Mouse (Mus musculus) c-Kit-positive CD71-positive TER-119-positive erythroid progenitor cells, embryonic 14.5 days (primary cell): ENCODE data around the gene Gm21885.

ENCODE experiments used
- DNase-seq: peaks from one replicate; pipeline ENCODE4 v3.0.0-alpha.2; 2013; ENCODE audit warnings: low spot score

Gm21885 gene

DNA sequence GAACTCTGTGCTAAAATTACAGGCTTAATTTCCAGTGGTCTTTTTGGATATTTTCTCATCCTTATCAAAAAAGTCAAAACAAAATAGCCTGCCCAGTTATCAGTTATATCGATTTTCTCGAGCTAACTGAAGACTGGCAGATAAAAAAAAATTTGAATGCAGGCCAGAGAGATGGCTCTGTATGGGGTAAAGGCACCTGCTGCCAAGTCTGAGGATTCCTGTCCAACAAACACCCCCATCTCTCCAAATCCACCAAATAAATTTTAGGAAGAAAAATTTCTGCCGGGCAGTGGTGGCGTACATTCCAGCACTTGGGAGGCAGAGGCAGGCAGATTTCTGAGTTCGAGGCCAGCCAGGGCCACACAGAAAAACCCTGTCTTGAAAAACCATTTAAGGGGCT is 36.4 kb downstream of the Gm21885 start:
- no peak for DNase-seq

DNA sequence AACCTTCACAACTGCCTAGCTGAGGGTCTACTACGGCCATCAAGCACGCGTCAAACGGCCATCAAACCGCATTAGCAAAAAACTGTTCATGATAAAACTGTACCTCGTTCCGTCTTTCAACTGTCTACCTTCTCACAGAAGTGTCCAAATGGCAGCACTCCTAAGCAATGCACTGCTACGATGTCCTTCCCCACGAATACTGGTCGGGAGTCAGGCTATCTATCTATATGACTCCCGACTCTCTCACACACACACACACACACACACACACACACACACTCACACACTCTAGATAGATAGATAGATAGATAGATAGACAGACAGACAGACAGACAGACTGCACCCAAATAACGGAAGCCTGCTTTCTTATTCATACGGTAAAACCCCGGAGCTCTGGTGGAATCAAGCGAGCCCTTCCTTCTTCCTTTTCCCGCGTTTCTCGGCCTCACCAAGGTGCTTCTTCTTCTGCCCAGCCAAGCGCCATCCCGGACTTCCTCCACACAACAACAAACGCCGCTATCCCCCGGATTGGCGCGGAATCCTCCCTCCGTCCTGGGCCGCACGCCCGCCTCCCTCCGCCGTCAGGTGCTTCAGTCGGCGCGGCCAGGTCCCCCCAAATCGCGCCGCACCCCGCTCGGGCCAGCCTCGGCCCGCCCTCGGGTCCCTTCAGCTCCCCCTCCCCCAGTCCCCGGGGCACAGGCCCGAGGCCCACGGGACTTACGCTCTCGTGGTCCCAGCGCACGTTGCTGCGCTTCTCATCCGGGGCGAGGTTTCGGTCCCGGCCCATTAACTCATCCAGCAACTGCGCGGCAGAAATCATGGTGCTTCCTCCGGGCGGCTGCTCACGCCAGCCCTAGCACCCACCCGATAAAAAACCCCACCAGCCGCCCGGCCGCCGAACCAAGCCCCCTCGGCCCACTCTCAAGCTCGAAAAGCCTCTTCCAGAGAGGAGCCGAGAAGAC is 39.6 kb downstream of the Gm21885 start:
- peak; percentile 48 for DNase-seq

DNA sequence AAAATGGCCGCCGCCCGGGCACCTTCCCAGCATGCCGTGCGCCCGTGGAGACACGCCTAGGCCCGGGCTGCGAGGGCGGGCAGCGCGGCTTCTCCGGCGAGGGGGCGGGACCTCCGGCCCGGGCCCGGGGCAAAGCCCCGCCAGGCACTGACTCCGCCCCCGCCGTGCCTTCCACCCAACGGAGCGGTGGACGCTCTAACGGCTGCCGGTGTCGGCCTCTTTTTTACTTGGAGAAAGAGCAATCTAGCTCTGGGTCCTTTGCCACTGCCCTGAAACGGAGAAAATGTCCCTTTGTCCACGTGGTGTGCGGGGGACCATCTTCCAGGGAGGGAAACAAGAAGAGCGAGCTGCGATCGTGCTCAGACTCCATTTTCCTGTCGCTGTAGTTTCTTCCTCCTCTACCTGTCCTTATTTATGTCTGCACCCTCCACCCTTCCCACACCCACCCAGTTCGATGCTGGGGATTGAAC is 40.3 kb downstream of the Gm21885 start, which contains the start of gene Luc7l3:
Luc7l3 (minus strand) TSS at position 58 of the 470 bp plus-strand sequence.
- DNase-seq, result peak; percentile 92

DNA sequence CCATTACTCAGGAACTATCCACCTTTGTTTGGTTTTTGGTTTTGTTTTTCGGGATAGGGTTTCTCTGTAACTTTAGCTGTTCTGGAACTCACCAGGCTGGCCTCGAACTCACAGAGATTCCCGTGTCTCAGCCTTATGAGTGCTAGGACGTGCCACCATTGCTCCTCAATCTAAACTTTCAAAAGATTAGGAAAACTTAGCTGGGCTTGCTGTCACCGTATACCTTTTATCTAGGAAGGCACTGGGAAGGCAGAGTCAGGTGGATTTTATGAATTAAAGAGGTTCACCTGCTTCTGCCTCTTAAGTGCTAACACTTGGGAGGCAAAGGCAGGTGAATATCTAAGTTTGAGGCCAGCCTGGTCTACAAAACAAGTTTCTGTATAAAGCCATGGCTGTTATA is 41.0 kb downstream of the Gm21885 start:
- DNase-seq, result no peak

DNA sequence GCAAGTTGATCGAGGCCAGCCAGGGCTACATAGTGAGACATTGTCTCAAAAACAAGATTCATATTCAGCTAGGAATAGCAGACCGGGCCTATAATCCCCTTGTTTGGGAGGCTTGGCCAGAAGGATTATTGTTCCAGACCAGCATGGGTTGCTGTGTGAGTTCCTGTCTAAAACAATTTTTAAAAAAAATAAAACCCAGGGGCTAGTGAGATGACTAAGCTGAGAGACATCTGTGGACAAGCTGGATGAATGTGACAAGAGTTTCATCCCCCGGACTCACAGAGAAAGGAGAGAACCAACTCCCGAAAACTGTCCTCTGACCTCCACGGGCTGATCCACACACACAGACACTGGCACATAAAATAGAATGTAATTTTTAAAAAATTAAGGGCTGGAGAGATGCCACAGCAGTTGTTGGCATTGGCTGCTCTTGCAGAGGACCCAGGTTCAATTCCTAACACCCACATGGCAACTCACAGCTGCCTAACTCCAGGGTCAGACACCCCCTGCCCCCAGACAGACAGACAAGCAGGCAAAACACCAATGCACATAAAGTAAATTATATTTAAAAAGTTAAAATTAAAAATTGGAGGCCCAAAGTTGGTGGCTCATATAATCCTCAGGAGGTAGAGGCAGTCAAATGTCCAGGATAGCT is 41.7 kb downstream of the Gm21885 start:
- DNase-seq, result no peak

DNA sequence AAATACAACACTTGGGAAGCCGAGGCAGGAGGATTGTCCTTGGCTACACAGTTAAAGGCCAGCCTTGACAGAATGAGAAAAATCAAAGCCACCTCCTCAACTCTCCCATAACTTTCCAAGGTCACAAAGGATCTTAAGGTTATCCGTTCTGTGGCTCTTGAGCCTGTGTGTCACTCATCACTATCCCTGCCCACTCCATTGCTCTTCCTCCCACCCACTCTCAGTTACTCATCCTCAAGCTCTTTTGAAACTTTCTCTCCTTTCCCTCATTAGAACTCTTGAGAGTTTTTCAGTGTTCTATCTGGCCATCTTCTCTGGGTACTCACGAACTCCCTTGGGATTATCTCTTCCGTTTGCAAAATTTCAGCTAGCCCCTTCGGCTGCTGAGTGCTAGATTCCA is 42.9 kb downstream of the Gm21885 start:
- no peak for DNase-seq

DNA sequence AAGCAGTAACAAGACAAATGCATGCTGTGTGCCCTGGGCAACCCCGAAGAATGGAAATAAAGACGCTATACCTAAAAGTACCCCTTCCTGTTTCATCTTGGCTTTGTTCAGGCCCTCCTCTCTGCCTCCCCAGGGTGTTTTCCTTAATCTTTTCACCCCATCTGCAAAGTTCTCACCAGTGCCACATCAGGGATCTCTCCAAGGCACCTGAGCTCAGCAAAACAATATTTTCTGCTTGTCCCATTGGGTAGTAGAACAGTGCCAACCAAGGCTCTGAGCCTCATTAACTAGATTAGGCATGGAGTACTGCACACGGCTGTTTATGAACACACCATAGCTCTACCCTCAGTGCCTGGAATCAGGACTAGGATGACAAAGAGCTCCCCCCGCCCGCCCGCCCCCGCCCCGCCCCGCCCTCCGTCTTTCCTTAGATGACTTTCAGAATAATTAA is 45.3 kb downstream of the Gm21885 start:
- DNase-seq, result no peak

DNA sequence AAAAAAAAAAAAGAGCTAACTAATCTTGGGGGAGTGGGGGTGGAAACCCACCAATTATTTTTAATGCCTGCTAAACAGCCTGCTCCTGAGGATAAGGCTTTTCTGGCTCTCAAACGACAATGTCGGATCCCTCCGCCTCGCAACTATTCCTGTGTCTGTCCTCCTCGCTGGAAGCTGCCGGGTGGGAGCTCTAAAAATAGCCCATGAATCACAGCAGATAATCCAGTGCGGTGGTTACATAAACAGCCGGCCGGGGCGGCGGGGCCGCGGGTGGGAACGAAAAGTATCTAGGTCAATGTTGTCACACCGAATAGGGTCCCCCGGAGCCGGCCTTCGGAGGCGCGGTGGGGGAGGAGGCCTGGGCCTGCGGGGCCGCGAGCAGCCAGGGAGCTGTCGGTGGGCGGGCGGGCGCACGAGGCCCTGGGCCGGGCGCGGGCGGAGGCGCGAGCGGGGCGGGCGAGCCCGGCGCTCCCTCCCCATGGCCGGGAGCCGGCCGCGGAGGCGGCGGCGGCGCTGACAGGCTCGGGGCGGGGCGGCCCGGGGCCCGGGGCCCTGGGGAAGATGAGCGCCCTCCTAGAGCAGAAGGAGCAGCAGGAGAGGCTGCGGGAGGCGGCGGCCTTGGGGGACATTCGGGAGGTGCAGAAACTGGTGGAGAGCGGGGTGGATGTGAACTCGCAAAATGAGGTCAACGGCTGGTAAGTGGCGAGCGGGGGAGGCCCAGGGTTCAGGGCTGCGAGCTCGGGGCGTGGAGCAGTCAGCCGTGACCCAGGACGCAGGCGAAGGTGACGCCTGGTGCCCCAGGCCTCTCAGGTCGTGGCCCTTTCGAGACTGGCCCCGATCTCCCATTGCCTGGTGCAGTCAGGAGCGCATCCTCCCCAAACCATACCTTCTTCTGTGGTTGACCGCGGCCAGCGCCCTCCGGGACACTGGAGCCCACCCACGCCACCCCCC is 46.3 kb downstream of the Gm21885 start, which contains the start of gene Ankrd40:
Ankrd40 (plus strand) TSS at position 309 of the 951 bp plus-strand sequence.
- DNase-seq, result peak; percentile 75

DNA sequence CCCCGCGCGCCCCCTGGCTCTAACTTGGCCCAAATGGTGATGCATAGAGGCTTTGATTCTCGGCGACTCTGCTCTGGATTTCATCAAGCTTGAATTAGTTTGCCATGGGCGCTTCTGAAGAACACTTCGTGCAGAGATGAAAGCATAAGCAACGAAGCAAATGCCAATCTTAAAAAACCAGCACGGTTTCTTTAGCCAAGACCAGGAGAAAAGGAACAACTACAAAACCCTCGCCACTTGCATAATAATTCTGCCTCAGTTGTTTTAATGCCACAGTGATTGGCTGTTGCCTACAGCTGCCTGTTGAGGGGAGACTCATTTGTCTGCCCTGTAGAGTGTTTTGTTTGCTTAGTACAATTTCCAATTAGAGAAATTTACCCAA is 47.0 kb downstream of the Gm21885 start:
- DNase-seq, result no peak

DNA sequence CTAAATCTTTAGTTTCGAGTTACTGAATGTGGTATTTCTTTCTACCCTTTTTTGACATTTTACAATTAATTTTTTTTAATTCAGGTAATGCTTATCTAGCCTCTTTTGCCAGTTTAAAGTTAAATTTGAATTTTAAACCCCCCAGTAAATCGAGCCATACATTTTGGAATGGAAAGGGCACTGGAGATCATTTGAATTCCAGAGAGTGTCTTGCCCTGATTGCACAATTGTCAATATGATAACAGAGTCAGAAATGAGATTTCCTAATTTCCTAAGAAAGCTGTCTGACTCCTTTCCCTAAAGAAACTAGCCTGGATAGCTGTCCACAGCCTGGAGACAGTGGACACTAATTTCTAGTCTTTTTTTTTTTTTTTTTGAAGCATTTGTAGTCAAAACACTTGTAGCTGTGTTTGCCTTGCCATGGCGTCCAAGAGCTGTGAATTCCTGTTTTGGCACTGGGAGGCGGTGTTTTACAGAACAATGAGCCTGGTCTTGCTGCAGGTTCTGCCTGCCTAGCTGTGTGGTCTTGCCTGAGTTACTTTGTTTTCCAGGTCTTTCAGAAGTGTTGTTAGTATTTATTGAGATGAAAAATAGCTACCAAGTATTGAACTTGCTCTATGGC is 47.7 kb downstream of the Gm21885 start:
- no peak for DNase-seq

DNA sequence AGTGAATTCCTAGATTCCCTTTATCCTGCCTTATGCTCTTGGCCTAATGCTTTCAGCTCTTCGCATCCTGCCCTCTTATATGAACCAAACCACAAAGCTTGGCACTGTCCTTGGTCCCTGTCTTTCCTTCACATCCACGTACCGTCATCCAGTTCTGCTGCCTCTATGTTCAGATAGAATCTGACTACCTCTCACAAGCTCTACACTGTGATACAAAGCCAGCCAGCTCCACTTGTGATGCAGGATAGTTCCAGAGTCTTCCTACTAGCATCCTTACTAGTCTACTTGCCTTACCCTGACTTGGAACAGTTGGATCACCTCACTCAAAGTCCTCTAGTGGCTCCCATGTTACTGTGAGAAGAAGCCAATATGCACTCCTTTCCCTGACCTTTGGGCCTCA is 48.5 kb downstream of the Gm21885 start:
- no peak for DNase-seq

DNA sequence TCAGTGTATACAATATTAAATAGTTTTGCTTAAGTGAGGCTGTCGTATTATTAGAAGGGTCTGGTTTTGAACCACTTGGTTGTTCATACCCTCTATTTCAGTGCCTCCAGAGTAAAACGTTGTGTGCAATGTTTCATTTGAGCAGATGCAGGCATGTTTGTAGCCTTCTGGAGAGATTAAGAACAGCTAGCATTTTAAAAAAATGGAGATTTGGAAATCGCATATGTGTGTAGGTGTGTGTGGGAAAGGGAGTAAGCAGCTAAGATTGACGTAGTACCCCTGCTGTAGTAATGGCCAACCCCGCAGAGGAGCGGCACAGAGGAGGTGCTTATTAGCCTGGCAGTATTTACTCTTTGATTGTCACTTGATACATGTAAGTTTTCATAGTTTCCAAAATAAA is 51.1 kb downstream of the Gm21885 start:
- DNase-seq, result no peak

DNA sequence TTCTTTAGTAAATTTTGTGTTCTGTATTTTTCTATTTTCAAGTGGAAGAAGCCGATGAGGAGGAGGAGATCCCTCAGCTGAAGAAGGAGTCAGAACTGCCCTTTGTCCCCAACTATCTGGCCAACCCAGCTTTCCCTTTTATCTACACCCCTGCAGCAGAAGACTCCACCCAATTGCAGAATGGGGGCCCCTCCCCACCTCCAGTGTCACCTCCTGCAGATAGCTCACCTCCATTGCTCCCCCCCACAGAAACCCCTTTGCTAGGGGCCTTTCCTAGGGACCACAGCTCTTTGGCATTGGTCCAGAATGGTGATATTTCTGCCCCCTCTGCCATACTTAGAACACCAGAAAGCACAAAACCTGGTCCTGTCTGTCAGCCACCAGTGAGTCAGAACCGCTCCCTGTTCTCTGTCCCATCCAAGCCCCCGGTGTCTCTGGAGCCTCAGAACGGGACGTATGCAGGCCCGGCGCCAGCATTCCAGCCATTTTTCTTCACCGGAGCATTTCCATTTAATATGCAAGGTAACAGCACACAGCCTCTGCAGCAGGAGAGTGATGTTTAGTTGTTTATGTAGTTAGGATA is 52.8 kb downstream of the Gm21885 start:
- peak; percentile 78 for DNase-seq
